Mouse (Mus musculus) stomach, postnatal 0 days (tissue): ENCODE results near the gene Slfn1. TPM values are rescaled to one million over a fixed set of nuclear protein-coding genes. Genes with fewer than 3 reads are reported as not detected.
"Not testable (repeated sequence)": the region's sequence is repeated elsewhere in the genome, so short reads cannot be mapped to it uniquely, and the experiment has no call there.

Experiments
- ATAC-seq: fragments of 200-750 bp; cut with Nextera tagmentation; 2 replicates; pipeline ENCODE4 v1.8.0; 2017; ENCODE audit not compliant: low FRiP score, low TSS enrichment
- DNase-seq: peaks from one replicate; pipeline ENCODE4 v3.0.0-alpha.2; 2016; ENCODE audit warnings: low spot score
- H3K27ac ChIP-seq: fragments of 300-500 bp; sonication (generic); replicated peaks from 2 replicates; pipeline ENCODE4 v1.5.1; 2014; ENCODE audit warnings: mild to moderate bottlenecking, control low read depth
- H3K27me3 ChIP-seq: fragments of 300-500 bp; sonication (generic); 2 replicates; pipeline ENCODE4 v1.6.1; 2014; ENCODE audit warnings: low read length; ENCODE audit not compliant: control insufficient read depth, insufficient read depth
- H3K36me3 ChIP-seq: fragments of 300-500 bp; sonication (generic); 2 replicates; pipeline ENCODE4 v1.6.1; 2014; ENCODE audit warnings: low read length, mixed read lengths; ENCODE audit not compliant: control insufficient read depth, insufficient read depth
- H3K4me1 ChIP-seq: fragments of 300-500 bp; sonication (generic); replicated peaks from 2 replicates; pipeline ENCODE4 v1.6.1; 2014; ENCODE audit warnings: antibody characterized with exemption; ENCODE audit not compliant: control insufficient read depth, insufficient read depth
- H3K4me2 ChIP-seq: fragments of 300-500 bp; sonication (generic); replicated peaks from 2 replicates; pipeline ENCODE4 v1.6.1; 2014; ENCODE audit warnings: low read depth, mild to moderate bottlenecking, control low read depth, moderate library complexity
- H3K4me3 ChIP-seq: fragments of 300-500 bp; sonication (generic); 2 replicates; pipeline ENCODE4 v1.5.1; 2014; ENCODE audit warnings: low read depth, low read length, control low read depth
- H3K9ac ChIP-seq: fragments of 300-500 bp; sonication (generic); 2 replicates; pipeline ENCODE4 v1.6.1; 2014; ENCODE audit warnings: mild to moderate bottlenecking, low read length, control low read depth, mixed read lengths
- H3K9me3 ChIP-seq: fragments of 300-500 bp; sonication (generic); 2 replicates; pipeline ENCODE4 v1.6.1; 2016; ENCODE audit warnings: low read length; ENCODE audit not compliant: control insufficient read depth
- CTCF ChIP-seq: IDR thresholded peaks from 2 replicates; pipeline ENCODE4 v1.5.1; 2016; ENCODE audit warnings: antibody characterized with exemption, low read depth, mild to moderate bottlenecking, moderate library complexity
- EP300 ChIP-seq: optimal IDR thresholded peaks from 2 replicates; pipeline ENCODE3; 2016; ENCODE audit warnings: antibody characterized with exemption
- WGBS: fragments of 180-500 bp; shearing (Covaris S2); extraction: QIAGEN DNeasy Blood & Tissue Kit; methylation state at CpG from one replicate; pipeline ENCODE4 v1.1.7; 2014; 5-methylcytosine and 5-hydroxymethylcytosine counted together
- polyA plus RNA-seq: library from polyadenylated mRNA; unstranded; fragments of >200 nt; fragmentation: Nextera tagmentation; extraction: Ambion mirVana; gene quantifications from 2 replicates; pipeline ENCODE4 v1.2.1, GENCODE M21; 2015

The Slfn1 gene
- polyA plus RNA-seq, 1 experiment from 2014 or later: 0.29 TPM

DNA sequence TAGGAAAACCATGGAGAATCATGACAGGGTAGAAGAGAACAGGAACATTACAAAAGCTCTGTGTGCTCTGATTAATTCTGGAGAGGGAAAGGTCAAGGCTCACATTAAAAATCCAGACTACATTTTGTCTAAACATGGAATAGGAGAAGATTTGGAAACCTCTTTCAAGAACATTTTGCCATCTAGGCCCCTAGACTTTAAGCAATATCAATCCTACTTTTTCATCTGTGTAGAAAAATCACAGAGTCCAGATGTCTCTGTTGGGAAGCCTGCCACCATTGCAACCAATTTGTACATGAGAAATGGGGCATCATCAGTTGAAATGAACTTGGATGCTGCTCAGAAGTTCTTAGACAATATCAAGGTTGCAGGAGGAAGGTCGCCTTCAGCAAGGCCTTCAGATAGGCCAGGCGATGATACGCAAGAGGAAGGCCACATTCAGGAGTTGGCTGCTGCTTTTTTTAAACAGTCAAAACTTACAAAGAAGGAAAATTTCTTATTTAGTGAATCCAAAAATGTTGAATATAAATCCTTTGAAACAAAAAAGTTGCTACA lies 4.6 kb downstream of the Slfn1 start:
- no peak overlapping the region for H3K27ac ChIP-seq
- H3K9me3 ChIP-seq: no peaks in the 10 kb centered on the region
- TF ChIP-seq CTCF: no peak
- TF ChIP-seq EP300: no peak
- H3K4me3 ChIP-seq: no peak overlapping the region
- H3K9ac ChIP-seq: no peak overlapping the region
- H3K36me3 ChIP-seq: no peaks in the 10 kb centered on the region
- H3K4me1 ChIP-seq: no peaks in the 10 kb centered on the region
- 89% methylated on average over 3 of the region's 3 CpGs for WGBS
- DNase-seq (no peak), ATAC-seq (no peak)
- no peaks in the 10 kb centered on the region for H3K27me3 ChIP-seq
- no peak overlapping the region for H3K4me2 ChIP-seq

DNA sequence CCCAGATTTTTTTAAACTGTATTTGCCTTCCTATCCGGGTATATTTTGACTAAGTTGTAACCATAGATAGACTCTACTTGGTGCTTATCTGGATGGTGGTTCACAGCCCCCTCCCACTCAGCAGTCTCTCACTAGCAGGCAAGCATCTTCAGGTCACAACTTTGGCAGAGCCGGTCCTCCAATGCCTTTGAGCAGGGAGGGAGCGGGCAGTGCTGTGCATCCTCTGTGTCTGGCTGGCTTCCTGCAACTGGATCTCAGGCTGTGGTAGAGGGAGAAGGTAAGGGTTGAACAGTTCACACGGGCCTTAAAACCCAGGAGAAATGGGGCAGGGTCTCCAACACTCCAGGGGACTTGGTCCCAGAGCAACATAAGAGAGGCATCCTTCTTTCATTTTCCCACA lies 6.5 kb downstream of the Slfn1 start:
- TF ChIP-seq CTCF (no peak), EP300 (no peak)
- Histone ChIP-seq H3K4me2 (no peak overlapping the region), H3K4me3 (no peak overlapping the region), H3K27ac (no peak overlapping the region), H3K4me1 (no peaks in the 10 kb centered on the region), H3K36me3 (no peaks in the 10 kb centered on the region), H3K9ac (no peak overlapping the region), H3K27me3 (no peaks in the 10 kb centered on the region), H3K9me3 (no peaks in the 10 kb centered on the region)
- no peak for DNase-seq
- WGBS: 67% methylated on average over 4 of the region's 4 CpGs
- ATAC-seq: no peak

DNA sequence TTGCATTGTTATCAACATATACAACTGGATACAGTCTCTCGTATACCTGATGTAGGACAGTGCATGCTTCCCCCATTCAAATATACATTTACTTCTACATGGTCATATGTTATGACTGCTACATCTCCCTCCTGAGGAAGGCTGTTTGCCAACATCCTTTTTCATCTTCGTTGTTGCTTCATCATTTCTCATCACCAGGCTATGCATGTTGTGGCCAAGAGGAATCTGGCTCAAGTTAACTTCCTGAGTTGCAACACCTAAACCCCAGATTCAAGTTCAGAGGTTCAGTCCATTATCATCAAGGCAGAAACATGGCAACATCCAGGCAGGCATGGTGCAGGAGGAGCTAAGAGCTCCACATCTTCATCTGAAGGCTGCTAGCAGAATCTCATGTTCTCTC lies 8.3 kb downstream of the Slfn1 start:
- Histone ChIP-seq H3K27me3 (no peaks in the 10 kb centered on the region), H3K27ac (no peak overlapping the region), H3K4me2 (no peak overlapping the region), H3K9me3 (no peaks in the 10 kb centered on the region), H3K9ac (no peak overlapping the region), H3K4me3 (no peak overlapping the region), H3K4me1 (no peaks in the 10 kb centered on the region), H3K36me3 (no peaks in the 10 kb centered on the region)
- ATAC-seq (no peak), DNase-seq (no peak)
- no peak for TF ChIP-seq EP300
- TF ChIP-seq CTCF: no peak
- 73% methylated on average over 2 of the region's 2 CpGs for WGBS

DNA sequence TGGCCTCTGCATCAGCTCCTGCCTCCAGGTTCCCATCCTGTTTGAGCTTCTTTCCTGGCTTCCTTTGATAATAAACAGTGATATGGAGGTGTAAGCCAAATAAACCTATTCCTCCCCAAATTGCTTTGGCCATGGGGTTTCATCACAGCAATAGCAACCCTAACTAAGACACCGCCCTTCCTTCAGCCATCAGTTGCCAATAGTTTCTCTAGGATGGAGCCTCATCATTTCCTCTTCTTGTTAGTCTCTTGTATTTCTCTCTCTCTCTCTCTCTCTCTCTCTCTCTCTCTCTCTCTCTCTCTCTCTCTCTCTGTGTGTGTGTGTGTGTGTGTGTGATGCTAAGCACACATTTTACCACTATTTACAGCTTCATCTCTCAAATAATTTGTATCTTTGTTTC lies 9.0 kb downstream of the Slfn1 start:
- no CpG with 5 or more reads among the region's 1 CpGs for WGBS
- not testable (repeated sequence) for DNase-seq, H3K36me3 ChIP-seq, H3K9me3 ChIP-seq, H3K9ac ChIP-seq, H3K4me1 ChIP-seq, H3K4me3 ChIP-seq, H3K27me3 ChIP-seq, H3K4me2 ChIP-seq, H3K27ac ChIP-seq, ATAC-seq

DNA sequence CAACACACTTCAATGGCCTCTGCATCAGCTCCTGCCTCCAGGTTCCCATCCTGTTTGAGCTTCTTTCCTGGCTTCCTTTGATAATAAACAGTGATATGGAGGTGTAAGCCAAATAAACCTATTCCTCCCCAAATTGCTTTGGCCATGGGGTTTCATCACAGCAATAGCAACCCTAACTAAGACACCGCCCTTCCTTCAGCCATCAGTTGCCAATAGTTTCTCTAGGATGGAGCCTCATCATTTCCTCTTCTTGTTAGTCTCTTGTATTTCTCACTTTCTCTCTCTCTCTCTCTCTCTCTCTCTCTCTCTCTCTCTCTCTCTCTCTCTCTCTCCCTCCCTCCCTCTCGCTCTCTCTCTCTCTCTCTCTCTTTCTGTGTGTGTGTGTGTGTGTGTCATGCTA lies 20.6 kb downstream of the Slfn1 start:
- not testable (repeated sequence) for H3K4me1 ChIP-seq, H3K9me3 ChIP-seq, H3K27ac ChIP-seq, H3K9ac ChIP-seq, ATAC-seq, DNase-seq, H3K4me2 ChIP-seq, H3K4me3 ChIP-seq, H3K36me3 ChIP-seq, H3K27me3 ChIP-seq
- 89% methylated on average over 1 of the region's 2 CpGs for WGBS

DNA sequence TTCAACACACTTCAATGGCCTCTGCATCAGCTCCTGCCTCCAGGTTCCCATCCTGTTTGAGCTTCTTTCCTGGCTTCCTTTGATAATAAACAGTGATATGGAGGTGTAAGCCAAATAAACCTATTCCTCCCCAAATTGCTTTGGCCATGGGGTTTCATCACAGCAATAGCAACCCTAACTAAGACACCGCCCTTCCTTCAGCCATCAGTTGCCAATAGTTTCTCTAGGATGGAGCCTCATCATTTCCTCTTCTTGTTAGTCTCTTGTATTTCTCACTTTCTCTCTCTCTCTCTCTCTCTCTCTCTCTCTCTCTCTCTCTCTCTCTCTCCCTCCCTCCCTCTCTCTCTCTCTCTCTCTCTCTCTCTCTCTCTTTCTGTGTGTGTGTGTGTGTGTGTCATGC lies 32.3 kb downstream of the Slfn1 start:
- DNase-seq, H3K27ac ChIP-seq, H3K4me1 ChIP-seq, H3K9me3 ChIP-seq, H3K4me3 ChIP-seq, H3K9ac ChIP-seq, H3K27me3 ChIP-seq, H3K4me2 ChIP-seq, ATAC-seq, H3K36me3 ChIP-seq: not testable (repeated sequence)
- no CpG with 5 or more reads among the region's 1 CpGs for WGBS

Other genes starting within 250 kb of the Slfn1 start
- gene Rffl, start 245.6 kb upstream of the Slfn1 start, polyA plus RNA-seq: 16.4 and 17.1 TPM in 2 replicates
- gene Rad51d, start 226.2 kb upstream of the Slfn1 start, polyA plus RNA-seq: 8.3 and 9.7 TPM in 2 replicates
- 0.08 TPM in 1 of 2 replicates, not detected in the other for gene Fndc8, start 224.7 kb upstream of the Slfn1 start, polyA plus RNA-seq
- gene Nle1, start 208.4 kb upstream of the Slfn1 start, polyA plus RNA-seq: 15.3 and 16.8 TPM in 2 replicates
- gene Unc45b, start 206.3 kb upstream of the Slfn1 start, polyA plus RNA-seq: 0.99 and 1.2 TPM in 2 replicates
- 2.6 TPM in 2 replicates for gene Slfn5, start 165.5 kb upstream of the Slfn1 start, polyA plus RNA-seq
- gene Slfn9, start 125.0 kb upstream of the Slfn1 start, polyA plus RNA-seq: 4.4 and 5.1 TPM in 2 replicates
- gene Slfn8, start 96.0 kb upstream of the Slfn1 start, polyA plus RNA-seq: 0.33 and 0.35 TPM in 2 replicates
- gene Slfn2, start 51.7 kb upstream of the Slfn1 start, polyA plus RNA-seq: 22.1 and 23.1 TPM in 2 replicates
- 0.52 and 0.64 TPM in 2 replicates for gene Slfn4, start 58.3 kb downstream of the Slfn1 start, polyA plus RNA-seq
- 0.22 and 0.31 TPM in 2 replicates for gene Slfn3, start 74.5 kb downstream of the Slfn1 start, polyA plus RNA-seq
- 0.04 TPM in 2 replicates for gene Slfn14, start 169.9 kb downstream of the Slfn1 start, polyA plus RNA-seq
- gene Ap2b1, start 182.2 kb downstream of the Slfn1 start, polyA plus RNA-seq: 20.0 and 21.5 TPM in 2 replicates
- 9.1 and 10.1 TPM in 2 replicates for gene Pex12, start 185.7 kb downstream of the Slfn1 start, polyA plus RNA-seq